Mouse (Mus musculus): ENCODE measurements at regions not wholly inside any gene's neighbourhood (a gene's known extent, or its start where the extent isn't known, plus 50 kb on each side); places are given as distances from the start of the nearest gene placed in this dataset.

- TF ChIP-seq CTCF (IDR thresholded peaks at IDR 0.05; ENCODE audit: insufficient read depth, low read length), result no peak
- TF ChIP-seq POLR2A (IDR thresholded peaks at IDR 0.05; ENCODE audit: borderline replicate concordance, extremely low read depth, low read depth, low read length), result no peak
Measured at GRCm38 (mm10) chr13:45289976-45290375, 99.6 kb upstream of the Mylip start.

All from lung, adult 2 months (tissue).